In the genomic region with DNA sequence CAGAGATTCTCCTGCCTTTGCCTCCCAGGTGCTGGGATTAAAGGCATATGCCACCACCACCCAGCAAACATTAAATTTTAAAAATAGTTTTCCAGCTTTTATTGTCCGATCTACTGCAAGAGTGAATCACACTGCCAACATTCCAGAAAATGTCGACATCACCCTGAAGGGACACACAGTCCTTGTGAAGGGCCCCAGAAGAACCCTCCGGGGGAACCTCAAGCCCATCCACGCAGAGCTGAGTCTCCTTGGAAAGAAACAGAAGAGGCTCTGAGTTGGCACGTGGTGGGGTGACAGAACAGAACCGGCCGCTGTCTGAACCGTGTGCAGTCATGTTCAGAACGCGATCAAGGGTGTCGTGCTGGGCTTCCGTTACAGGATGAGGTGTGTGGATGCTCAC, we compare ENCODE assay signal across 36 mouse cellular contexts. TPM values are rescaled to one million over a fixed set of nuclear protein-coding genes. Genes with fewer than 3 reads are reported as not detected.
A peak's percentile ranks its signal among the peaks of the same experiment; 100 is the strongest.
DNase-seq lines count a peak whose midpoint lies in the region; ATAC-seq and TF ChIP-seq lines count a peak whose summit lies in the region.
"Had no signal": no experiment of that assay in that cellular context is flagged by ENCODE, and none has a peak within 500 bp of the region (broad histone marks: within the 10 kb centered on the region; RNA-seq: fewer than 3 reads in every experiment).

No protein-coding gene starts in this region.

- peak overlapping the region; percentile 55; the same call in 1 of the 2 replicates for H3K27ac ChIP-seq in lung, postnatal 0 days (ENCODE audit: low read length)
- H3K27ac ChIP-seq: embryonic facial prominence, embryonic 10.5 days; embryonic facial prominence, embryonic 15.5 days; forebrain, embryonic 13.5 days; heart, embryonic 10.5 days; heart, embryonic 15.5 days; hindbrain, embryonic 12.5 days; limb, embryonic 10.5 days; limb, embryonic 15.5 days; liver, embryonic 13.5 days; midbrain, embryonic 10.5 days; midbrain, embryonic 15.5 days; neural tube, embryonic 15.5 days had no signal

- no peak overlapping the region for H3K9ac ChIP-seq in lung, postnatal 0 days (replicated peaks; ENCODE audit: low read depth)
- H3K9ac ChIP-seq: embryonic facial prominence, embryonic 15.5 days; forebrain, embryonic 13.5 days; heart, embryonic 15.5 days; hindbrain, embryonic 12.5 days; limb, embryonic 15.5 days; liver, embryonic 13.5 days; lung, embryonic 14.5 days; midbrain, embryonic 15.5 days; neural tube, embryonic 15.5 days had no signal

- no peaks in the 10 kb centered on the region for H3K36me3 ChIP-seq in lung, postnatal 0 days (ENCODE audit: insufficient read depth, low read length)
- H3K36me3 ChIP-seq: embryonic facial prominence, embryonic 10.5 days; embryonic facial prominence, embryonic 15.5 days; heart, embryonic 10.5 days; heart, embryonic 15.5 days; hindbrain, embryonic 12.5 days; limb, embryonic 10.5 days; limb, embryonic 15.5 days; liver, embryonic 13.5 days; midbrain, embryonic 10.5 days; midbrain, embryonic 15.5 days; neural tube, embryonic 15.5 days had no signal

- TF ChIP-seq CTCF in lung, postnatal 0 days (IDR thresholded peaks at IDR 0.05), result no peak

- H3K9me3 ChIP-seq in lung, postnatal 0 days (ENCODE audit: low read length), result no peaks in the 10 kb centered on the region
- H3K9me3 ChIP-seq: embryonic facial prominence, embryonic 10.5 days; embryonic facial prominence, embryonic 15.5 days; forebrain, embryonic 13.5 days; heart, embryonic 10.5 days; heart, embryonic 15.5 days; hindbrain, embryonic 12.5 days; limb, embryonic 10.5 days; limb, embryonic 15.5 days; liver, embryonic 13.5 days; midbrain, embryonic 10.5 days; midbrain, embryonic 15.5 days; neural tube, embryonic 15.5 days had no signal

- 56% methylated on average over 12 of the region's 12 CpGs for WGBS in lung, postnatal 0 days

- ATAC-seq in lung, postnatal 0 days, result peak; percentile 39
- ATAC-seq: CD4-positive, CD25-positive, alpha-beta regulatory T cell, adult 4 months; forebrain, embryonic 13.5 days; intestine, postnatal 0 days; midbrain, embryonic 15.5 days had no signal

- peak; percentile 54 for DNase-seq in adrenal gland, postnatal 14 days
- DNase-seq in adrenal gland, adult 18-20 months (ENCODE audit: low spot score in 2 of 2), result no peak
- peak; percentile 54 for DNase-seq in 3T3-L1 (ENCODE audit: low read depth, low spot score)
- peak; percentile 83 for DNase-seq in lung, postnatal 0 days (ENCODE audit: low spot score)
- peak; percentile 28 to 66 for DNase-seq in lung, postnatal 4 days
- DNase-seq in thymus, postnatal 0 days (ENCODE audit: low spot score), result no peak
- no peak for DNase-seq in thymus, postnatal 36 days
- DNase-seq: adrenal gland, postnatal 10 days; cerebellum, adult 18-20 months; cerebellum, postnatal 25 days; gastrocnemius, postnatal 14 days; heart, postnatal 36 days; kidney, adult 9 months; kidney, postnatal 10 days; layer of hippocampus, adult 9-11 months; liver, embryonic 13.5 days; lung, embryonic 14.5 days; retina, postnatal 1 day; right cerebral cortex, postnatal 25 days; thymus, adult 2 months had no signal

- no peak overlapping the region for H3K4me2 ChIP-seq in lung, postnatal 0 days (replicated peaks; ENCODE audit: low read depth, low read length)
- H3K4me2 ChIP-seq: embryonic facial prominence, embryonic 15.5 days; forebrain, embryonic 13.5 days; heart, embryonic 15.5 days; hindbrain, embryonic 12.5 days; limb, embryonic 15.5 days; liver, embryonic 13.5 days; lung, embryonic 14.5 days; midbrain, embryonic 15.5 days; neural tube, embryonic 15.5 days had no signal

- H3K27me3 ChIP-seq in lung, postnatal 0 days (replicated peaks; ENCODE audit: insufficient read depth, low read length), result no peaks in the 10 kb centered on the region
- H3K27me3 ChIP-seq: embryonic facial prominence, embryonic 15.5 days; forebrain, embryonic 13.5 days; heart, embryonic 15.5 days; hindbrain, embryonic 12.5 days; limb, embryonic 15.5 days; midbrain, embryonic 15.5 days; neural tube, embryonic 15.5 days had no signal

- H3K4me1 ChIP-seq in lung, postnatal 0 days (ENCODE audit: insufficient read depth, low read depth, low read length), result 0 out of 2 replicates have a peak, but pooled peaks cover 5% of the 10 kb centered on the region

- peak; percentile 89 for TF ChIP-seq EP300 in lung, postnatal 0 days (IDR thresholded peaks at IDR 0.05)

- H3K4me3 ChIP-seq in lung, postnatal 0 days (ENCODE audit: low read depth, low read length), result no peak overlapping the region
- H3K4me3 ChIP-seq: embryonic facial prominence, embryonic 10.5 days; embryonic facial prominence, embryonic 15.5 days; forebrain, embryonic 13.5 days; heart, embryonic 10.5 days; heart, embryonic 15.5 days; hindbrain, embryonic 12.5 days; limb, embryonic 10.5 days; limb, embryonic 15.5 days; liver, embryonic 13.5 days; midbrain, embryonic 10.5 days; midbrain, embryonic 15.5 days; neural tube, embryonic 15.5 days had no signal

RNA-seq across cellular contexts. Expression of gene Cdc42ep4, which starts 4.9 kb away (rescaled TPM):
- total RNA-seq in adrenal gland, postnatal 14 days (2021), result 76.8 and 82.7 TPM in 2 replicates
- total RNA-seq in adrenal gland, adult 18-20 months (2021), result 100 to 1,000 TPM in 1 of 2 experiments, 10 to 100 TPM in 1; 70.0 to 160 TPM
- polyA plus RNA-seq in lung, postnatal 0 days (2015; fragmentation: Nextera tagmentation; extraction: Ambion mirVana), result 92.8 and 116 TPM in 2 replicates
- polyA plus RNA-seq in thymus, postnatal 0 days (2015; fragmentation: Nextera tagmentation; extraction: Ambion mirVana), result 37.0 and 38.7 TPM in 2 replicates

RNA-seq across cellular contexts. Expression of gene Cpsf4l, which starts 46.8 kb away (rescaled TPM):
- total RNA-seq in adrenal gland, postnatal 14 days (2021), result 1.5 and 2.5 TPM in 2 replicates
- total RNA-seq in adrenal gland, adult 18-20 months (2021), result under 1 TPM; 0.30 to 0.38 TPM
- 0.17 and 0.25 TPM in 2 replicates for polyA plus RNA-seq in lung, postnatal 0 days (2015; fragmentation: Nextera tagmentation; extraction: Ambion mirVana)
- 38.4 and 45.2 TPM in 2 replicates for polyA plus RNA-seq in thymus, postnatal 0 days (2015; fragmentation: Nextera tagmentation; extraction: Ambion mirVana)
- total RNA-seq: gastrocnemius, postnatal 14 days; granulocyte monocyte progenitor cell, adult 5-6 weeks; heart, postnatal 36 days; left cerebral cortex, postnatal 10 days; megakaryocyte progenitor cell, adult 5-6 weeks had no signal
- polyA plus RNA-seq: intestine, postnatal 0 days; liver, embryonic 13.5 days had no signal

Comparison
In these comparisons a context has a peak if more than half of its experiments do, and no peak if none do; other contexts are left out.
1. DNase-seq: peak in adrenal gland, postnatal 14 days (single experiment), 3T3-L1 (single experiment), lung, postnatal 0 days (single experiment) and lung, postnatal 4 days (2 of 2); none in adrenal gland, adult 18-20 months (0 of 2), thymus, postnatal 0 days (single experiment) and thymus, postnatal 36 days (0 of 2).